Mouse (Mus musculus): ENCODE results near the gene Cep128.

DNA sequence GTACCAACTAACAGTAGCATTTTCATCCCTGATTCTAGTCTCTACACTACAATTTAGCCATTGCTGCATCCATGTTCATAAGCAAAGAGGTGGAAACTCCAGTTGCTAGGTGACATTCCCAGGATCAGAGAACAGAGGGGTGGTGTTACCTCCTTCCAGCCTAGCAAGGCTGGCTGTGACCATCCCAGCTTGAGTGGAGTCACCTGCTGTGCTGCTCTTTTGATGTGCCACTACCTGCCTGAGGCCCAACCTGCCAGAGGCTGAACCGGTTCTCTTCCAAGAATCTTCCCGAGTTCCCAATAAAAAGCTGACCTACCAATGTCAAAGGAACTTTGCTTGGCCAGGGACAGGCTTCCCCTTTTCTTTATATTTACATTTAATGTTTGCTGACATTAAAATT lies 408.8 kb downstream of the Cep128 start:
- TF ChIP-seq CTCF (IDR thresholded peaks at IDR 0.05; ENCODE audit: control insufficient read depth, insufficient read depth, insufficient read length) (no peak), USF1 (IDR thresholded peaks at IDR 0.05; ENCODE audit: low read depth) (no peak), MAX (IDR thresholded peaks at IDR 0.05) (no peak), MYOD1 (IDR thresholded peaks at IDR 0.05; ENCODE audit: control insufficient read depth, insufficient read length, low read depth) (no peak), FOSL1 (IDR thresholded peaks at IDR 0.05; ENCODE audit: insufficient read depth, low read length, poor library complexity, severe bottlenecking) (no peak), MYOG (IDR thresholded peaks at IDR 0.05; ENCODE audit: control insufficient read depth, extremely low read depth, insufficient read length) (no peak)
